Mouse (Mus musculus) embryonic facial prominence, embryonic 15.5 days (tissue): ENCODE results near the gene Ceacam1. TPM values are rescaled to one million over a fixed set of nuclear protein-coding genes. Genes with fewer than 3 reads are reported as not detected.

ENCODE experiments used
- ATAC-seq: fragments of 200-750 bp; cut with Nextera tagmentation; 2 replicates; pipeline ENCODE4 v1.8.0; 2017; ENCODE audit warnings: low read depth, moderate TSS enrichment; ENCODE audit not compliant: insufficient number of reproducible peaks, low FRiP score, low TSS enrichment
- H3K27ac ChIP-seq: fragments of 300-500 bp; sonication (generic); replicated peaks from 2 replicates; pipeline ENCODE4 v1.5.1; 2015; ENCODE audit warnings: mild to moderate bottlenecking, inconsistent platforms
- H3K27me3 ChIP-seq: fragments of 300-500 bp; sonication (generic); 2 replicates; pipeline ENCODE4 v1.6.1; 2015; ENCODE audit warnings: inconsistent platforms
- H3K36me3 ChIP-seq: fragments of 300-500 bp; sonication (generic); 2 replicates; pipeline ENCODE4 v1.6.1; 2015; ENCODE audit warnings: mild to moderate bottlenecking, inconsistent platforms
- H3K4me1 ChIP-seq: fragments of 300-500 bp; sonication (generic); 2 replicates; pipeline ENCODE4 v1.6.1; 2015; ENCODE audit warnings: inconsistent platforms
- H3K4me2 ChIP-seq: fragments of 300-500 bp; sonication (generic); replicated peaks from 2 replicates; pipeline ENCODE4 v1.6.1; 2015; ENCODE audit warnings: mild to moderate bottlenecking, inconsistent platforms
- H3K4me3 ChIP-seq: fragments of 300-500 bp; sonication (generic); replicated peaks from 2 replicates; pipeline ENCODE4 v1.5.1; 2015; ENCODE audit warnings: mild to moderate bottlenecking, inconsistent platforms
- H3K9ac ChIP-seq: fragments of 300-500 bp; sonication (generic); 2 replicates; pipeline ENCODE4 v1.6.1; 2015; ENCODE audit warnings: inconsistent platforms
- H3K9me3 ChIP-seq: fragments of 300-500 bp; sonication (generic); replicated peaks from 2 replicates; pipeline ENCODE4 v1.6.1; 2016; ENCODE audit warnings: inconsistent platforms
- WGBS: fragments of 180-500 bp; shearing (Covaris S2); methylation state at CpG from one replicate; pipeline ENCODE4 v1.1.7; 2015; 5-methylcytosine and 5-hydroxymethylcytosine counted together
- polyA plus RNA-seq: library from polyadenylated mRNA; unstranded; fragments of >200 nt; fragmentation: Nextera tagmentation; extraction: Ambion mirVana; gene quantifications from 2 replicates; pipeline ENCODE4 v1.2.1, GENCODE M21; 2015

The Ceacam1 gene
- polyA plus RNA-seq, 1 experiment from 2014 or later = 6.7 TPM

DNA sequence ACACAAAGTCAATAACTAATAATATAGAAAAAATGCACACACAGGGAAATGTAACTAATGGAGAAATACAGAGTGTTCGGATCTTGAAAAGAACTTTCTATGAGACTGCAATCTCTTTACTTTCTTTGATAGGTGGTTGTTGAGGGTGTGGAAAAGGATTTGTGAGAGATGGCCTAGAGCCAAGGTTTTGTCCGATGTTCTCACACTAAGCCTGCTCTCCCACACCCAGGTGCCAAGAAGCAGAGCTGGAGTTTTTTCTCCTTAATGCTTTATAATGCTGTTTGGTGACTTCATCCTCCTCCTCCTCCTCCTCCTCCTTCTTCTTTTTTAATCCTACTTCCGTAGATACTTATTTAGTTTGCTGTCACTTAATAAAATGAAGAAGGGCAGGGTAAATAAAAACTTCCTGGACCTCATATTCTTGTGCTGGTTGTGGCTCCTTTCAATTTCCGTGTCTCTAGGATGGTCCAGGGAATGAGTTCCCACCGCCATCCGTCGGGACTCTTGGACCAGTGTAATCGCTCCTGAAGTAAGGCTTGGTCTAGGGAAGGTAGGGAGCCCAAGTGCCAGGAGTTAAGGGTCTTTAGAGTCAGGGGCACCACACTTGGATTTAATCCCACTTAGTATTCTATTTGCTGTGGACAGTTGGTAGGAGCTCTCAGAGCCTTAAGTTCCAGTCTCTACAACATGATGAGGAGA is 38.1 kb downstream of the Ceacam1 start:
- no peak for ATAC-seq
- H3K27me3 ChIP-seq = no peaks in the 10 kb centered on the region
- H3K4me2 ChIP-seq = no peak overlapping the region
- H3K4me3 ChIP-seq = no peak overlapping the region
- no peak overlapping the region for H3K9ac ChIP-seq
- no peaks in the 10 kb centered on the region for H3K36me3 ChIP-seq
- WGBS = 78% methylated on average over 8 of the region's 8 CpGs
- H3K27ac ChIP-seq = no peak overlapping the region
- H3K4me1 ChIP-seq = peaks cover 2% of the 10 kb centered on the region; the same call in 1 of the 2 replicates
- H3K9me3 ChIP-seq = no peaks in the 10 kb centered on the region

DNA sequence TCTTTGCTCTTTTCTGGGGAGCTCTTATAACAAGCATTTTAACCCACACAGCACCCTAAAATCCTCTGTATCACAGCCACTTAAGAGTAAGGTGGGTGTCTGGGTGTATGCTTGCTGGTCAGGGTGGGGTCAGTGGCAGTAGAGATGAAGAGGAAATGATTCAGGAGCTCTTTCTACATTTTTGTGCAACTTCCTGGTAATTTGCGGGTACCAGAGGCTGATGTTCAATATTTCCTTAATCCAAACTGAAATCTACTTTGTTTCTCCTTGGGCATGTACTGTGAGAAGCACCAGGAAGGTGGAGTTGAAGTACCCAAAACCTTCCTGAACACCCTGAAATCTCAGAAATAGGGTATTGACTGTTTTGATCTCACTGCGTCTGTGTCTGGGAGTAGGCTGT is 40.7 kb downstream of the Ceacam1 start:
- Histone ChIP-seq H3K4me2 (no peak overlapping the region), H3K27ac (0 out of 2 replicates have a peak overlapping the region, but pooled peaks have one; percentile 3), H3K4me1 (peaks cover 10% of the 10 kb centered on the region; the same call in 1 of the 2 replicates), H3K36me3 (no peaks in the 10 kb centered on the region), H3K4me3 (no peak overlapping the region), H3K27me3 (no peaks in the 10 kb centered on the region), H3K9me3 (no peaks in the 10 kb centered on the region), H3K9ac (no peak overlapping the region)
- ATAC-seq = no peak
- 76% methylated on average over 2 of the region's 2 CpGs for WGBS

DNA sequence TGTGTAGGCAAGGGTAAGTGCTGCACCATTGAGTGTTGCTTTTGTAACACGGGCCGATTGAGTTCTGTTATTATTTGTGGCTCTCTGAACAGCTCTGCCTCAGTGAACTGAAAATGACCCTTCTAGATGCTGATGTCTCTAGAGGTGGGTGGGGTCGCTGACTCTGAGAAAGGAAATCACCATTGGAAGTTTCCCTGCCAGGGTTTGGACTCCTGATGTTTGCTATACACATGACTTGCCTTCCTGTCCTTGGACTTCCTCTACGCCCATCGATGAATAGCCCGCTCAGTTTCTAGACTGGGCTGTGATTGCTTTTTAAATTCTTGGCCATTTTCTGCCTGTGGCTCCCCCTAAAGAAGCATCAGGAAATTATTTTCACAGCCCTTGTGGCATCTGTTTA is 41.2 kb downstream of the Ceacam1 start:
- Histone ChIP-seq H3K36me3 (no peaks in the 10 kb centered on the region), H3K27ac (0 out of 2 replicates have a peak overlapping the region, but pooled peaks have one; percentile 3), H3K9me3 (no peaks in the 10 kb centered on the region), H3K4me3 (no peak overlapping the region), H3K9ac (no peak overlapping the region), H3K4me1 (peaks cover 10% of the 10 kb centered on the region; the same call in 1 of the 2 replicates), H3K4me2 (no peak overlapping the region), H3K27me3 (no peaks in the 10 kb centered on the region)
- ATAC-seq = no peak
- 68% methylated on average over 6 of the region's 6 CpGs for WGBS

DNA sequence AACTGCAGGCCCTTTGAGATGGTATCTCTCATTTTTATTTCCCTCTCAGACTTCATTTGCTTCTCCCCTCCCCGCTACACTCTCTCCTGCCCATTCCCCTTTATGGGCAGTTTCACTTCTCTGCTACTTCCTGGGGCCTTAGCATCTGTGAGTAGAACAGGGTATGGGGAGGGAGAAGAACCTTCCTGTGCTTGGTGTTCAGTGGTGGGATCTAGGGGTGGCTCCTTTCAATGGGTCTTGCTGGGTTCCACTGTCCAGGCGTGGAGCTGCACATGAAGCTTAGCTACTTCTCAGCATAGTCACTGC is 41.9 kb downstream of the Ceacam1 start:
- Histone ChIP-seq H3K9ac (no peak overlapping the region), H3K9me3 (no peaks in the 10 kb centered on the region), H3K27ac (no peak overlapping the region)

DNA sequence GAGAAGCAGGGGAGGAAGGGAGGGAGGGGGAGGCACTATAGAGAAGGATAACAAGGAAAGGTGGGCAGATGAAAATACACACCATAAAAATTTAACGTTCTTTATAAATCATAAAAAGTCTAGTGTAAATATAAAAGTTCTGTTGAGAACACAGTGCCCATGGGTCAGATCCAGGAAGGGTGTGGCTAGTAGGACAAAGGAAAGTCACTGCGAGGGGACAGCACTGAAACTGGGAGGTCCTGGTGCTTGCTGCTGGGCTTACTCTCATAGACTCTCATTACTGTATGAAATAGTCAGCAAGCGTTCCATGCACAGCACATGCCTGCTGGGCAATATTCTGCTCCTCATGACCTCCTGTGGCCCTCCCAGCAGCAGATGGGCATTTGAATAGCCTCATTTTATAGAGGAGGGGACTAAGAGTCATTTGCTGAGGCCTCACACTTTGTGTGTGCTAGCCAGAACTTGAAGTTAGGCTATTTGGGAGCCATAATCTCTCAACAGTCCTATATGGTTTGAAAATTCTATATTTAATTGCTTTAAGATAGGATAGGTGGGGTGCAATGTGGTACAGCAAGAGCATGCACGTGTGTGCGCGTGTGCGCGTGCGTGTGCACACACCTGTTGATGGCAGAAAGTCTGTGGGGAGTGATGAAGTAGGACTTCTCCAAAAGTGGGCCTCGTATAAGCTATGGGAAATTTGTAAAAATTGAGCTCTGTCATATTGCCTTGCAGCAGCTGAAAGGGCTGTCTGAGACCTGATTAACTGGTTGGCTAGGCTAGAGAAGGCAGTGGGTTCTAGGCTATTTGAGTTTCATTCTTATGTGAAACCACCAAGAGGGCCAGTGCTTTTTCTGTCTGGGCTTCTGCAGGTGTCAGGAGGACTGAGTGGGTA is 42.5 kb downstream of the Ceacam1 start:
- ATAC-seq = no peak
- H3K27ac ChIP-seq = no peak overlapping the region
- H3K4me2 ChIP-seq = no peak overlapping the region
- 83% methylated on average over 10 of the region's 10 CpGs for WGBS
- H3K4me1 ChIP-seq = peaks cover 9% of the 10 kb centered on the region; the same call in 1 of the 2 replicates
- no peaks in the 10 kb centered on the region for H3K9me3 ChIP-seq
- H3K4me3 ChIP-seq = no peak overlapping the region
- no peaks in the 10 kb centered on the region for H3K36me3 ChIP-seq
- H3K27me3 ChIP-seq = no peaks in the 10 kb centered on the region
- H3K9ac ChIP-seq = no peak overlapping the region

More for the DNA sequence above, 41.9 kb downstream of the Ceacam1 start:
- ATAC-seq = no peak
- Histone ChIP-seq H3K27me3 (no peaks in the 10 kb centered on the region), H3K4me2 (no peak overlapping the region), H3K4me3 (no peak overlapping the region), H3K4me1 (peaks cover 10% of the 10 kb centered on the region; the same call in 1 of the 2 replicates), H3K36me3 (no peaks in the 10 kb centered on the region)
- 80% methylated on average over 2 of the region's 2 CpGs for WGBS

DNA sequence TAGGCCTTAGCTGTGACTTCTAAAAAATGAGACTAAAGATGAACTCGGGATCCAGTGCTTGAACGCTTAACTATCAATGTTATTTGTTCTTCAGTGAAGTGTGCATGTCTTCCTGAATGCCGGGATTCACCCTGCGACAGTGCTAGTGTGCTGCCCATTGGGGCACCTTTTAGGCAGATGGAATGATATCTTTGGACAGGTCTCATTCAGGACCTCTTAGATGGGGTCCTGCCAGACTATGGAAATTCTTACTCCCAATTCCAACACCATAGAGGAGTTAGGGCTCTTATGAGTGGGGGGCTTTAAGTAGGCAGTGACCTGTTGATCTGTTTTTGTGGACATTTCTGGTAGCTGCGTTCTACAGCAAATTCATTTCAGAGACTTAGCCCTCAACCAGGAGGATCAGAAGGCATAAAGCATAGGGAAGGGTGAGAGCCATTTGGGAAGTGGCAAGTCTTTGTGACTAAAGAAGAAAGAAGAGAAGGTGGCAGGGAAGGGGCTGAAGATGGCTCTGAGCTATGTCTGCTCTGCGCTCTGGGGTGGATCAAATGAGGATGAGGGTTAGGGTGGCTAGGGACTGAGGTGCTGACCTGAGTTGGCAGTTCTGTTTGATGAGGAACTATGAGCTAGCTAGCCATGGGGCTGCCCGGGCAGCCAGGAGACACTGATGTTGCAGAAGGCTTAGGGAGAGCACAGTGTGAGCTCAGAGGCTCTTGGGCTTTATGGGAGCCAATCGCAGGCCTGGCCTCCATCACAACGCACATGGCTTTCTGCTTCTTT is 43.4 kb downstream of the Ceacam1 start:
- 86% methylated on average over 9 of the region's 9 CpGs for WGBS
- H3K4me1 ChIP-seq = peaks cover 8% of the 10 kb centered on the region; the same call in 1 of the 2 replicates
- H3K27ac ChIP-seq = 0 out of 2 replicates have a peak overlapping the region, but pooled peaks have one; percentile 18

DNA sequence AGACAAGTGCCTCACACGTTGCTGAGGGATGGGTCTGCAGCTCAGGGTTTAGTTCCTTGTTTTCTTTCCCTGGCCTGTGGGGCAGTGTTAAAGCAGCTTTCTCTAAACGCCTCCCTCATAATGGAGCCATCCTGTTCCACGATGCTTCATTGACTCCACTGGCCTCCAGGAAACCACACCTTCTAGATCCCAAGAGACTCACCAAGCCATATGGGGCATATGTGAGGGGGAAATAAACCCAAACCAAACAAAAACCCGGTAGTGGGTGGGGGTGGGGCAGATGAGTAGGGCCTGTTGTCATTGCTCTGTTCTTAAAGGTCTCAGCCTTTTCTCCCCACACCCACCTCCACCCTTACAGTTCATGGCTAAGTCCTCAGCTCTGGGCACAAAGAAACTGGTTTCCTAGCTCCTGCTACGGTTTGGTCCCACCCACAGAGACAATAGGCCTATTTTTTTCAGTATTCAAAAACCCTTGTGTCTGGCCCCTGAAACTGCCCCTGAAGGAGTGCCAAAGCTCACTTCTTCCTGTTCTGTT is 44.3 kb downstream of the Ceacam1 start:
- Histone ChIP-seq H3K4me1 (peaks cover 8% of the 10 kb centered on the region; the same call in 1 of the 2 replicates), H3K4me2 (no peak overlapping the region), H3K9me3 (no peaks in the 10 kb centered on the region), H3K4me3 (no peak overlapping the region), H3K27me3 (no peaks in the 10 kb centered on the region), H3K36me3 (no peaks in the 10 kb centered on the region), H3K27ac (0 out of 2 replicates have a peak overlapping the region, but pooled peaks have one; percentile 48), H3K9ac (no peak overlapping the region)
- ATAC-seq = 0 out of 2 replicates have a peak, but pooled peaks have one; percentile 47
- WGBS = 19% methylated on average over 5 of the region's 5 CpGs

More for the DNA sequence above, 43.4 kb downstream of the Ceacam1 start:
- Histone ChIP-seq H3K27me3 (no peaks in the 10 kb centered on the region), H3K9ac (no peak overlapping the region), H3K4me2 (no peak overlapping the region), H3K4me3 (no peak overlapping the region), H3K36me3 (no peaks in the 10 kb centered on the region), H3K9me3 (no peaks in the 10 kb centered on the region)
- ATAC-seq = no peak

DNA sequence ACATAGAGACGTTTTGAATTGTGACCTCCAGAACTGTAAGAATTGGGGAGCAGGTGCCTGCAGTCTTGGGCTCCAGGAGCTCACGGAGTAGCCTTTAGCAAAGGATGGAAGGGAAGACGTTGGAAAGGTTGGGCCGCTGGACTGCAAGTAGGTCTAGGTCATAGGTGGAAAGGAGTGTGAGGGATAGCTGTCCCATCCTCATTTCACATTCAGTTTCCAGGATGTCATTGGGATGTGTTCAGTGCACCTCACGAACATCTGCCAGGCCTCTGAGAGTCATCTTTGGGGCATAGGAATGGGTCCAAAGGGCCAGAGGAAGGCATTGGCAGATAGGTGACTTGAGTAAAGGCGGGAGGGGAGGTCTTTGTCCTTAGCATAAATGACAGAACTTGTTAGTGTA is 45.0 kb downstream of the Ceacam1 start:
- H3K27ac ChIP-seq = no peak overlapping the region

DNA sequence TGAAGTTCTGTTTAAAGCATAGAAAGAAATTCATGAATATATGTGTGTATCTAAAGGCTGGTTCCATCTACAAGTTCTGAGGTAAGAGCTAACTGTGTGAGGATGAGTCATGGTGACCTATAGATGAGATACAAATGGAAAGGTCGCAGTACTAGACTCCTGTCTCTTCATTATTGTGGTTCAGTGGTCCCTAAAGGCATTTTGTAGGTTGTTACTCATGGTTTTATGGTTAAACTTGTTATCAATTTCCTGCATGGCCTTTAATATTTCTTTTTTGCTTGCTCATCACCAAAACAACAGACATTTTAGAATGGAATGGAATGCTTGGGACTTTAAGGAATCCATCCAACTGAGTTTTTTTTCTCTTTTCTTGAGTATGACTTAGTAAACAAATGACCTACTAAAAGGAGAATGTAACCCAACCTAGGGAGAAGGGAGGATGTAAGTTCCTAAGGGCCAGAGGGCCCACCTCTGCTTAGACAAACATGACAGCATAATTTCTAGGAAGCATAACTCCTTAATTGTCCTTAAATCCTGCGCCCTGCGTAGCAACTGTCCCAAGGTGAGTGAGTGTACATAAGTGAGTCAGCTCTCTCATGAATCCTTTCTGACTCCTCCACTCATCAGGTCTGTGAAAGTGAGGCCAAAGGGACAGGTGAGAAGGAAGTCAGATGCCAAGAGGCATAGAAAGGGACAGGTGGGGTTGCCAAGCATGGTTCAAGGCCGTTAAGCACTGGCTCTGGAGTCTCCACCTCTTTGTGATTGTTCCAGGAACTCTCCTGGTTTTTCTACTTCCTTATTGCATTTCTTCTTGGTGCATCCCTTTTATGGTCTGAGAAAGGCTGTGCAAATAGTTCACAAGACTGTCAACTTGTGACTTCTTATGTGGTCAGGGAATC is 47.3 kb downstream of the Ceacam1 start:
- H3K4me3 ChIP-seq = no peak overlapping the region
- no peak overlapping the region for H3K9ac ChIP-seq
- H3K27ac ChIP-seq = no peak overlapping the region
- peaks cover 8% of the 10 kb centered on the region; the same call in 1 of the 2 replicates for H3K4me1 ChIP-seq
- 68% methylated on average over 4 of the region's 4 CpGs for WGBS
- ATAC-seq = no peak
- H3K9me3 ChIP-seq = no peaks in the 10 kb centered on the region
- no peaks in the 10 kb centered on the region for H3K27me3 ChIP-seq
- H3K4me2 ChIP-seq = no peak overlapping the region
- no peaks in the 10 kb centered on the region for H3K36me3 ChIP-seq

More for the DNA sequence above, 45.0 kb downstream of the Ceacam1 start:
- no peaks in the 10 kb centered on the region for H3K27me3 ChIP-seq
- no peak overlapping the region for H3K9ac ChIP-seq
- H3K9me3 ChIP-seq = no peaks in the 10 kb centered on the region
- WGBS = 86% methylated on average over 6 of the region's 6 CpGs
- no peaks in the 10 kb centered on the region for H3K36me3 ChIP-seq
- H3K4me1 ChIP-seq = peaks cover 8% of the 10 kb centered on the region; the same call in 1 of the 2 replicates
- H3K4me3 ChIP-seq = no peak overlapping the region
- ATAC-seq = no peak
- H3K4me2 ChIP-seq = no peak overlapping the region

DNA sequence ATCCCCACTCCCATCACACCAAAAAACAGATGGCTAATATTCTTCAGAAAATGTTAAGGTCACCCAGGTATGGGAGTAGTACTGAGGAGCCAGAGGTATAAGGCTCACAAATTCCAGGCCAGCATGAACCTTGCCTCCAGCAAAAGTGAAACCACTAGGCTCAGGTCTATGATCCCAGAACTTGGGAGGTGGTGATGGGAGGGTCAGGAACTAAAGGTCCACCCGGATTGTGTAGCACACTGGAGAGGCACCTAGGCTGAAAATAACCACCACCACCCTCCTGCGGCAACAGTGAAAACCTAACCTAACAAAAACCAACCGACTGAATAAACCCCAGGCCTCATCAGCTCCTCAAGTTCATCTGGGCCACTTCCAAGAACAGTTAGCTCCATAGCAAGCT is 49.1 kb downstream of the Ceacam1 start:
- no peak overlapping the region for H3K9ac ChIP-seq
- no peaks in the 10 kb centered on the region for H3K9me3 ChIP-seq
- H3K4me3 ChIP-seq = no peak overlapping the region
- H3K36me3 ChIP-seq = no peaks in the 10 kb centered on the region
- 0 out of 2 replicates have a peak, but pooled peaks cover 6% of the 10 kb centered on the region for H3K4me1 ChIP-seq
- no peak overlapping the region for H3K4me2 ChIP-seq
- ATAC-seq = no peak
- no peak overlapping the region for H3K27ac ChIP-seq
- H3K27me3 ChIP-seq = peaks cover 3% of the 10 kb centered on the region; the same call in 1 of the 2 replicates
- WGBS = 82% methylated on average over 3 of the region's 3 CpGs
